Mouse (Mus musculus) naive thymus-derived CD4-positive, alpha-beta T cell, adult 2 months (primary cell): ENCODE measurements around the gene Strap.
"Not testable (repeated sequence)": the region's sequence is repeated elsewhere in the genome, so short reads cannot be mapped to it uniquely, and the experiment has no call there.

Experiments
- DNase-seq: peaks from one replicate; pipeline ENCODE4 v3.0.0-alpha.2; 2011; ENCODE audit warnings: low read depth

Strap gene

DNA sequence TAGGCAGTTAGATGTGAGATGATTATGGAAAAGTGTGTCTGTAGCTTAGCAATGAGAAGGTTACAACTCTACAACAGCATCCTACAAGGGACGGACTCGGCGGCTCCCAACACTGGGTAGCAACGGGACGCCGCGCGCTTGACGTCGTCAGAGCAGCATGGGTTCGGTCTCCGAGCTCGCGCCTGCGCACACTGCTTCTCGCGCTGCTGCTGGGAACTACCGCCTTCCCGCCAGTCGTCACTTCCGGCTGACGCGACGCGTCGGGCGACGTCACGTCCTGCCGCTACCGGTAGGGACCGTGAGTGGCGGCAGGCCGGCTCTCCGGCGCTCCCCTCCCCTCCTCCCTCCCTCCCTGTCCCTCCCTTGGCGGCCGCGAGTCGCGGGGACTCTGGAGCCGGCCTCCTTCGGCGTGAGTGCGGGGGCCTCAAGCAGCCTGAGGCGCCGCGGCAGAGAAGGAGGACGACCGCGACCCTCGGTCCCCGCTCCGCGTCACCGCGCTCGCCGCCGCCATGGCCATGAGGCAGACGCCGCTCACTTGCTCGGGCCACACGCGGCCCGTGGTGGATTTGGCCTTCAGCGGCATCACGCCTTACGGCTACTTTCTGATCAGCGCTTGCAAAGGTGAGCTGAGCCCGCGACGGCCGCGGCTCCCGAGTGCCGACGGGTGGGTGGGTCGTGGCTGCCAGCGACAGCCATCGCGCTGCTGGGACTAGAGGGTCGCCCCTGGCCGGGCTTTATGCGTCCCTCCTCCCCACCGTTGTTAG lies at the start of gene Strap:
Gene Strap (plus strand): TSS at position 233 of the 764 bp plus-strand sequence.
- peak; percentile 99 for DNase-seq

DNA sequence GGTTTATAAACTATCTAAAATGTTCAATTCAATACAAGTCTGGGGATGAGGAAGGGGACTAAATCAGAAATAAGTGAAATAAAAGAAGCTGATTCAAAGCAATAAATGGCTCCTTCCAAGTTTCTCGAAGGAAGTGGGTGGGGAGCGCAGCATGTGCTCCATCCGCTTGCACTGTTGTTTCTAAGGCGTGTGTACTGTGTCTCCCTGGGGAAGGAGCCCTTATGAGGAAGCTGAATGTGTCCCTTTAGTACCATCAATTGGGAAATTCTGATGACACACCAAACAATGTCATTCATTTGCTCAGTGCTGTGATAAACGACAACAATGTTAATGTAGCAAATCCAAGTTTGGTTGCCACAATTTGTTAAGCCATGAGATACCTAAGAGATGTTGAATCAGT lies 47.2 kb upstream of the Strap start:
- DNase-seq, result no peak

GRCm38 (mm10) chr6:137688079-137688478 lies 46.8 kb upstream of the Strap start:
- DNase-seq, result no peak

DNA sequence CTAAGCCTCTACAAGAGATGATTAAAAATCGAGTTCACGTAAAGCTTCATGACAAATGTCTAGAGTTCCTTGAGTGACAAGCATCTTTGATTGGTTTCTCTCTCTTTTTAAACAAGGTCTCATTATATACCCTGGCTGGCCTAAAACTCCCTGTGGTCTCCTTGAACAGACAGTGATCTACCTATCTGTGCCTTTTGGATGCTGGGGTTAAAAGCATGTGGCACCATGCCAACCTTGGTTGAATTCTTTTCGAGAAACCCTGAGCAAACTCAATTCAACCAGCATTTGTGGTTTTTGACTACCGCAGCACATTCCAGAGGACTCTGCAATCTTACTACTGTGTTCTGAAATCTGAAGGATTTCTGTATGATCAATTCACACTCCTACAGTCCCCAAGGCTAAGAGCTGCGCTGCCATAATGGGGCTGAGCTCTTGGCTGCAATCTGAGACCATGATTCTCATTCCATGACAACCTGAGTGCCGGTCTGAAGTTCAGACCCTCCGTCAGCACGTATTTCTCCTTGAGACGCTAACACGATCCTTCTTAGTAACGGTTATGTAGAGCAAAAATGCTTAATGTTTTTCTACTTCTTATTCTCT lies 46.3 kb upstream of the Strap start:
- DNase-seq, result no peak

- DNase-seq, result no peak
These were observed 44.2 kb upstream of the Strap start for GRCm38 (mm10) chr6:137690550-137691119.

DNA sequence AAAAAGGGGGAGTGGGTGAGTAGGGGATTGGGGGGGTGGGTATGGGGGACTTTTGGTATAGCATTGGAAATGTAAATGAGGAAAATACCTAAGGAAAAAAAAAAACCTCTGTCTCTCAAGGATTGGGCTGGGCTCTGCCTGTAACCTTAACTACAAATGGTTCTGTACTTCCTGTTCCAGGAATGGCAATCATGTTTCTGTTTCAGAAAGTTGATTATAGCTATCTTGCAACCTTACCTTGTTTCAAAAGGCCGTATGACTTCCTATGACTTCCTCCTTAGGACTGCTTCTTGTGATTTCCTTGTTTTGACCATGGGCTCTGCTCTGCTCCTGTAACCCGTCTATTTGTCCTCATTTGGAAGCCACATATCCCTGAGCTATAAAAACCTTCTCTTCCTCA lies 40.6 kb upstream of the Strap start:
- no peak for DNase-seq

DNA sequence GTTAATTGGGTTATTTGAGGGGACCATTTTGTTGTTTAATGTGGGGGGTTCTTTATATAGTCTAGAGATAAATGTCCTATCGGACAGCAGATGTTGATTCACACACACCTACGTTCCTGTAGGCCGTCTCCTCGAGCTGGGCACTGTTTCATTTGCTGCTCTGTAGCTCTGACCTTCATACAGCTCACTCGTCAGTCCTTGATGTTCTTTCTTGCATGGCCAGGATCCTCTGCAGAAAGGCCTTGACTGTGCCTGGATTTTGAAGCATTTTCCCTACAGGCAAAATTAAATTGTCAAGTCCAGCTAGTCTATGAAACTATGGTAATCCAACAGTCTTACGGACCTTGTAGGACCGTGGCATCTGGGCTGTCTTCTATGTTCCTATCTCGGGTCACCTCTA lies 39.8 kb upstream of the Strap start:
- DNase-seq, result no peak

DNA sequence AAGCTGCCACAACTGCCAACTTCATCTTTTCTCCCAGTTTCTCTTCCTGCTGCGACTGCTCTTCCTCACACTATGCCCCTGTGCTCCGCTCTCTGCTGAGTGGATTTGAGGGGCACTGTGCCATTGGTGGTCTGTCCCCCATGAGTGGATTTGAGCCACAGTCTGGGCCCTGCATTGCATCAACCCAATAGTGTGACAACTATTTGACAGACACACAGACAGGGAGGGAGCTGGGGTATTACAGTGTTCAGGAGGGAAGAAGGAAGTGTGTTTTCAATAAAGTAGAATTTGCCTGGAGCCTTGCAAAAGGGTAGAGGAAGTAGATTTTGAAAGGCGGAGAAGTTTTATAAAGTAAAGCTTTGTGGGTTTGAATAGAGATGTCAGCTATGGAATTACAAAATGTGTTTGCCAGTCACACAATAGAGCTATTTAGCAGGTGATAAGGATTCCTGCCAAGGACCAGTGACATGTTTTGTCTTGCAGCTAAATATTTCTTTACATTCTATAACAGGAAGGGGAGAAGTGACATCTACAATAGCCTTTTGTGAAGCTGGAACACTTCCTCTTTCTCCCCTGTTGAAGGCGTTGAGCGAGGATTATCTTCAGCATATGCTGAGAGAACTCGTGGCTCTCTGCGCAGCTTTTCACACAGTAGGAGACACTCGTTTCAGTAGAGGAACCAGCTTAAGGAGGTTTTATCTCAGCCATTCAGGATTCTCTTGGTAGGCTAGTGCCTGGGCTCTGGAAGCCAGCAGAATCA lies 38.3 kb upstream of the Strap start:
- no peak for DNase-seq

GRCm38 (mm10) chr6:137699434-137699833 lies 35.4 kb upstream of the Strap start:
- no peak for DNase-seq

GRCm38 (mm10) chr6:137702186-137702585 lies 32.7 kb upstream of the Strap start:
- no peak for DNase-seq

DNA sequence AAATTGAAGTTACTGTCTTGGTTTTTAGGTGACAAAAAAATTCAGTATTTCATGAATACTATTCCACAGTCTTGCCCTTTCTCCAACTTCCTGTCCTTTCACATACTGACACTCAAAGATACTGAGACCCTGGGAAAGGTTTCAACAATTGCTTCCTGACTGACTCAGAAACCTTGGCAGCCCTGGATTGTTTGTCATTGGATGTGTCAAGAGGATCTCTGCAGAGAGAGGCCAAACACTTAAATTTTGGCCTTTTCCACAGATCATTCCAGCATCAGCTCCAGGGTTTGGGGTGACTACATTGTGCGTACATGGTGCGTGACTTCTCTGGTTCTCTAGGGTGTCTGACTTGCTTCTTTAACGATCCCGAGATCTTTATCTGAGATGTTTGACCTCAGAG lies 32.0 kb upstream of the Strap start:
- no peak for DNase-seq

- DNase-seq, result no peak
These were observed 31.4 kb upstream of the Strap start for GRCm38 (mm10) chr6:137703431-137703830.

- no peak for DNase-seq
These were observed 30.5 kb upstream of the Strap start for GRCm38 (mm10) chr6:137704300-137704939.

DNA sequence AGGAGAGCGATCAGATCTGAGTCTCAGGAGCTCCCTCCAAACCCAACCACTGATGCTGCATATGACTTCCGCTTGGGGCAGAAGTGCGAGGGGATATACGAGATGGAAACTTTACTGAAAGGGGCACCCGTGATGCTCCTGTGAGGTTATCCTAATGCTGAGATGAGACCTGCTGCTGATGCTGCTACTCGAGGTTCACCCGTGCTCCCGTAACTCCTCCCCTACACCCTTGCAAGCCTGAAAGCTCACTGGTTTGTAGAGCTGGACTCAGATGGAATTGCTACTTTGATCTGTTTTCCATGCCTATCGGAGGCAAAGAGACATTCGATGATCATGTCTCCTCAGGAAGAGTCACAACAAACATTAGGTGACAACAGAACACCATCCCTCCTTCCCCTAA lies 28.7 kb upstream of the Strap start:
- DNase-seq, result no peak

GRCm38 (mm10) chr6:137708726-137709405 lies 26.0 kb upstream of the Strap start:
- DNase-seq, result not testable (repeated sequence)

DNA sequence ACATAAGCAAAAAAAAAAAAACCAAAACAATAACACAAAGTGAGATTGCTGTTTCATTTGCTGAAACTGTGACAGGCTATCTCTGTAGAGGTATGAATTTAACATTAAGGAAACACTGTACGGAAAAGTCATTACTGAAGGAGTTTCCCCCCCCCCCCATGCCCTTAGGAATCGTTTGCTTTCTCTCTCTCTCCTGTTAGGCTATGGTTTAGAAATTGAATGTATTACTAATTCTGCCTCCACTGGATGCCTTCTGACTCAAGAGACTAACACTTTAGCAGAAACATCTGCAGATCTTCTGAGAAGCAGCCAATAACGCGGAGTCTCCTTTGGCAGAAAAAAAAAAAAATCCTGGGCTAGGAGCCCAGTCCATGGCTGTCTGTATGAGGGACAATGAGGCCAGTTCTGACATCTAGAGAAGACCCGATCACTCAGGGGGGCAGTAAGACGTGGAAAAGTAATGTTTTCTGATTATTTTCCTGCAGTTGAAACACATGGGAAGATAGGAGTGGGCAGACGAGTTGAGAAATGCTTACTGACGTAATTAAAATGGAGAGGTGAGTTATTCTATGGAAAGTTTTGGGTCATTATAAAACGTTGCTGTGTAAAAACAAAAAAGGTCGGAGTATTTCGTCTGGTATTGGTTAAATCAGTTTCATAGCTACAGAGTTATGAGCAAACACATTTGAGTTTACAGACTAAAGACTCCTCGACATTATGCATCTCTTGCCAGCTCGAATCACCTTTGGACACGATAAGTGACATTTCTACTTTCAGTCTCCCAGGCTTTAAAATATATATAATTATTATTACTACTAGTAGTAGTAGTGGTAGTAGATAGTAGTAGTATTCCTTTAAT lies 24.5 kb upstream of the Strap start:
- DNase-seq, result no peak

- no peak for DNase-seq
These were observed 22.1 kb upstream of the Strap start for GRCm38 (mm10) chr6:137712654-137713309.

- no peak for DNase-seq
These were observed 21.6 kb upstream of the Strap start for GRCm38 (mm10) chr6:137713310-137713664.

DNA sequence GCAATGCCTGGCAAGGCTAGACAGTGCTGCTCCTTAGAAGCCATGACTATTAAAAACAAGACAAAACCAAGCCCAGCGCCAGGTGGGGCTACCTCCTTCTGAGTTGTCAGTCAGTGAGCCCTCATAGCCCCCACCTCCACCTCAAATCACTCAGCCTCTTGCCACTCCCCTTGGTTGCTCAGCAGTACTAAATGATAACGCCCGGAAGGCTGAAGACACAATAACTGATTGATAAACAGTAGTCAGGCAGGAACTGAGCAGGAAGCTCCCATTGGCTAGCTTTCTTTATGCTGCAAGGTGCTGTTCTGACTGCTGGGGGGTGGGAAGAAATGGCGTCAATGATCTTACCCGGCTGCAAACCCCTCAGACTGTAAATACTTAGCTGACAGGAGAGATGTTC lies 18.1 kb upstream of the Strap start:
- DNase-seq, result no peak

- no peak for DNase-seq
These were observed 12.5 kb upstream of the Strap start for GRCm38 (mm10) chr6:137722220-137722931.
